Mouse (Mus musculus): ENCODE results near the gene Fgf15. TPM values are rescaled to one million over a fixed set of nuclear protein-coding genes. Genes with fewer than 3 reads are reported as not detected.
A peak's percentile ranks its signal among the peaks of the same experiment; 100 is the strongest.

The Fgf15 gene
- total RNA-seq, 1 experiment, result 10.8 TPM

DNA sequence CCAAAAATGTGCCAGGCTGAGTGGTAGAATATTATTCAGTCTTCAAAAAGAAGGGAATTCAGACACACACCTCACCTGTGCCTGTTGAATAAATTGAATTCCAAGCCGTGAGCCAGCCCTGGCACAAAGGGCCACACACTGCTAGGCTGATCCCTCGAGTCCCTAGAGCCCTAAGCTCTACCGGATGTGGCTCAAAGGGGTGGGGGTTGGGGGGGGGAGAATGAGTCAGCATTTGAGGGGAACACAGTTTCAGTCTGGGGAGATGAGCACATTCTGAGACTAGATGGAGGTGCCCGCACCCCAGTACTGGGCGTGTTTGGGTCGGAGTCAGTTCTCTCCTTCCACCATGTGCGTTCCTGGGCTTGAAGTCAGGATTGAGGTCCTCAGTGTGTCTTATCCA lies 39.2 kb upstream of the Fgf15 start:
- peak overlapping the region; percentile 46 for H3K9ac ChIP-seq (ENCODE audit: insufficient read depth, low read depth, low read length, poor library complexity, severe bottlenecking)

DNA sequence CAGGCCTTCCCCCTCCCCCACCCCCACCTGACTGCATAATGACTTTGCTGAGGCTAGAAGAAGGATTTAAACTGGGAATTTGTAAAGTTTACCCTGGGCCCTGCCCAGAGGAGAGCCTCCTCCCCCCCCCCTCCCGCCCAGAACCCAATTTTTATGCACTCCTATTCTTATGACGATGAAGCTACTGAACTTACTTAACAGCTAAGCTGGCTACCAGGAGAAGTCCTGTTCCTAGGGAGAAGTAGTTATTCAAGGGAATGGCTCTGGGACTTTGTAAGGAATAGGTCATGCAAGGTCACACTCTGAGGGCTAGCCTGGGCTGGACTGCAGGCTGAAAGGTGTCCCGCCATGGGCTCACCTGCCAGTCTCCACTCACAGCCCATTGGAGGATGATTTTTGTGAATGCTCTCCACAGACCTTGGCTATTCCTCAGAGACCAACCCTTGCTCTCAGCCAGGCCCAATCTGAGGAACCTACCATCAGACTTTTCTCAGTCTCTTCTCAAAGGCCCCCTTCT lies 38.4 kb upstream of the Fgf15 start:
- H3K9ac ChIP-seq (ENCODE audit: insufficient read depth, low read depth, low read length, poor library complexity, severe bottlenecking), result no peak overlapping the region
- no peak overlapping the region for H3K4me3 ChIP-seq (ENCODE audit: insufficient read depth in 1 of 2, low read depth in 1 of 2, low read length in 2 of 2, poor library complexity in 1 of 2, severe bottlenecking in 1 of 2)
- H3K9me3 ChIP-seq (ENCODE audit: control insufficient read depth, insufficient read depth, low read depth, low read length), result no peaks in the 10 kb centered on the region
- H3K36me3 ChIP-seq (ENCODE audit: control insufficient read depth, insufficient read depth, low read length, poor library complexity, severe bottlenecking), result peaks cover 8% of the 10 kb centered on the region
- peak overlapping the region; percentile 99 for H3K27ac ChIP-seq (ENCODE audit: insufficient read depth, low read depth, low read length, poor library complexity, severe bottlenecking)
- H3K4me1 ChIP-seq (ENCODE audit: control insufficient read depth in 2 of 2, insufficient read depth in 2 of 2, low read length in 2 of 2, poor library complexity in 1 of 2), result peaks cover 13 to 49% of the 10 kb centered on the region in 2 experiments
- in situ Hi-C loops (cut with MboI; ENCODE audit: low sequenced_read_pairs in 2 of 2, unreplicated experiment in 2 of 2), result no loop called here
- DNase-seq (ENCODE audit: low read depth, low spot score), result no peak
- TF ChIP-seq ZC3H11A (IDR thresholded peaks at IDR 0.05; ENCODE audit: borderline replicate concordance, low read depth, low read length) (no peak), CHD2 (IDR thresholded peaks at IDR 0.05; ENCODE audit: low read depth, low read length) (no peak), MAFK (IDR thresholded peaks at IDR 0.05; ENCODE audit: insufficient read depth, low read depth, low read length) (no peak), HCFC1 (IDR thresholded peaks at IDR 0.05; ENCODE audit: borderline replicate concordance, insufficient read depth, low read length) (no peak), ZNF384 (IDR thresholded peaks at IDR 0.05; ENCODE audit: low read depth, low read length) (no peak)

More for the DNA sequence above, 39.2 kb upstream of the Fgf15 start:
- peak overlapping the region in 1 of 2 experiments; percentile 53; a peak in 2 of 4 replicates for H3K4me3 ChIP-seq (ENCODE audit: insufficient read depth in 1 of 2, low read depth in 1 of 2, low read length in 2 of 2, poor library complexity in 1 of 2, severe bottlenecking in 1 of 2)
- H3K9me3 ChIP-seq (ENCODE audit: control insufficient read depth, insufficient read depth, low read depth, low read length), result no peaks in the 10 kb centered on the region
- in situ Hi-C loops (cut with MboI; ENCODE audit: low sequenced_read_pairs in 2 of 2, unreplicated experiment in 2 of 2), result no loop called here
- peaks cover 2% of the 10 kb centered on the region; the same call in 1 of the 2 replicates for H3K36me3 ChIP-seq (ENCODE audit: control insufficient read depth, insufficient read depth, low read length, poor library complexity, severe bottlenecking)
- peaks cover 14 to 51% of the 10 kb centered on the region in 2 experiments for H3K4me1 ChIP-seq (ENCODE audit: control insufficient read depth in 2 of 2, insufficient read depth in 2 of 2, low read length in 2 of 2, poor library complexity in 1 of 2)
- TF ChIP-seq MAFK (IDR thresholded peaks at IDR 0.05; ENCODE audit: insufficient read depth, low read depth, low read length), result peak; percentile 94
- no peak for TF ChIP-seq ZC3H11A (IDR thresholded peaks at IDR 0.05; ENCODE audit: borderline replicate concordance, low read depth, low read length)
- TF ChIP-seq HCFC1 (IDR thresholded peaks at IDR 0.05; ENCODE audit: borderline replicate concordance, insufficient read depth, low read length), result no peak
- TF ChIP-seq CHD2 (IDR thresholded peaks at IDR 0.05; ENCODE audit: low read depth, low read length), result no peak
- TF ChIP-seq ZNF384 (IDR thresholded peaks at IDR 0.05; ENCODE audit: low read depth, low read length), result no peak
- peak overlapping the region; percentile 99 for H3K27ac ChIP-seq (ENCODE audit: insufficient read depth, low read depth, low read length, poor library complexity, severe bottlenecking)
- no peak for DNase-seq (ENCODE audit: low read depth, low spot score)

- TF ChIP-seq ZNF384 (IDR thresholded peaks at IDR 0.05; ENCODE audit: low read depth, low read length) (no peak), MAFK (IDR thresholded peaks at IDR 0.05; ENCODE audit: insufficient read depth, low read depth, low read length) (no peak), HCFC1 (IDR thresholded peaks at IDR 0.05; ENCODE audit: borderline replicate concordance, insufficient read depth, low read length) (no peak), CHD2 (IDR thresholded peaks at IDR 0.05; ENCODE audit: low read depth, low read length) (no peak), ZC3H11A (IDR thresholded peaks at IDR 0.05; ENCODE audit: borderline replicate concordance, low read depth, low read length) (no peak)
- in situ Hi-C loops (cut with MboI; ENCODE audit: low sequenced_read_pairs in 2 of 2, unreplicated experiment in 2 of 2), result no loop called here
- Histone ChIP-seq H3K4me1 (ENCODE audit: control insufficient read depth in 2 of 2, insufficient read depth in 2 of 2, low read length in 2 of 2, poor library complexity in 1 of 2) (peaks cover 12 to 46% of the 10 kb centered on the region in 2 experiments), H3K9ac (ENCODE audit: insufficient read depth, low read depth, low read length, poor library complexity, severe bottlenecking) (0 out of 2 replicates have a peak overlapping the region, but pooled peaks have one; percentile 1), H3K9me3 (ENCODE audit: control insufficient read depth, insufficient read depth, low read depth, low read length) (no peaks in the 10 kb centered on the region), H3K4me3 (ENCODE audit: insufficient read depth in 1 of 2, low read depth in 1 of 2, low read length in 2 of 2, poor library complexity in 1 of 2, severe bottlenecking in 1 of 2) (no peak overlapping the region), H3K36me3 (ENCODE audit: control insufficient read depth, insufficient read depth, low read length, poor library complexity, severe bottlenecking) (peaks cover 16% of the 10 kb centered on the region), H3K27ac (ENCODE audit: insufficient read depth, low read depth, low read length, poor library complexity, severe bottlenecking) (peak overlapping the region; percentile 99)
- DNase-seq (ENCODE audit: low read depth, low spot score), result no peak
These were observed 37.6 kb upstream of the Fgf15 start for GRCm38 (mm10) chr7:144858702-144859101.

GRCm38 (mm10) chr7:144861056-144861768 lies 35.1 kb upstream of the Fgf15 start:
- Histone ChIP-seq H3K27ac (ENCODE audit: insufficient read depth, low read depth, low read length, poor library complexity, severe bottlenecking) (peak overlapping the region; percentile 69), H3K4me1 (ENCODE audit: control insufficient read depth in 2 of 2, insufficient read depth in 2 of 2, low read length in 2 of 2, poor library complexity in 1 of 2) (peaks cover 12 to 32% of the 10 kb centered on the region in 2 experiments), H3K9ac (ENCODE audit: insufficient read depth, low read depth, low read length, poor library complexity, severe bottlenecking) (peak overlapping the region; percentile 94), H3K36me3 (ENCODE audit: control insufficient read depth, insufficient read depth, low read length, poor library complexity, severe bottlenecking) (peaks cover 30% of the 10 kb centered on the region), H3K9me3 (ENCODE audit: control insufficient read depth, insufficient read depth, low read depth, low read length) (no peaks in the 10 kb centered on the region), H3K4me3 (ENCODE audit: insufficient read depth in 1 of 2, low read depth in 1 of 2, low read length in 2 of 2, poor library complexity in 1 of 2, severe bottlenecking in 1 of 2) (peak overlapping the region; percentile 86 to 93)
- TF ChIP-seq ZC3H11A (IDR thresholded peaks at IDR 0.05; ENCODE audit: borderline replicate concordance, low read depth, low read length) (no peak), HCFC1 (IDR thresholded peaks at IDR 0.05; ENCODE audit: borderline replicate concordance, insufficient read depth, low read length) (no peak), ZNF384 (IDR thresholded peaks at IDR 0.05; ENCODE audit: low read depth, low read length) (no peak), CHD2 (IDR thresholded peaks at IDR 0.05; ENCODE audit: low read depth, low read length) (no peak), MAFK (IDR thresholded peaks at IDR 0.05; ENCODE audit: insufficient read depth, low read depth, low read length) (no peak)
- DNase-seq (ENCODE audit: low read depth, low spot score), result peak; percentile 88
- in situ Hi-C loops (cut with MboI; ENCODE audit: low sequenced_read_pairs in 2 of 2, unreplicated experiment in 2 of 2), result no loop called here

Measured in ES-E14 (cell line).